Mouse (Mus musculus): ENCODE measurements around the gene Myadml2.
"Not testable (repeated sequence)": the region's sequence is repeated elsewhere in the genome, so short reads cannot be mapped to it uniquely, and the experiment has no call there.

Myadml2 gene

GRCm38 (mm10) chr11:120648001-120648476, at the start of gene Myadml2:
TSS of gene Myadml2 (minus strand) at chr11:120648158.
- DNase-seq (ENCODE audit: low spot score in 2 of 2): no peak

DNA sequence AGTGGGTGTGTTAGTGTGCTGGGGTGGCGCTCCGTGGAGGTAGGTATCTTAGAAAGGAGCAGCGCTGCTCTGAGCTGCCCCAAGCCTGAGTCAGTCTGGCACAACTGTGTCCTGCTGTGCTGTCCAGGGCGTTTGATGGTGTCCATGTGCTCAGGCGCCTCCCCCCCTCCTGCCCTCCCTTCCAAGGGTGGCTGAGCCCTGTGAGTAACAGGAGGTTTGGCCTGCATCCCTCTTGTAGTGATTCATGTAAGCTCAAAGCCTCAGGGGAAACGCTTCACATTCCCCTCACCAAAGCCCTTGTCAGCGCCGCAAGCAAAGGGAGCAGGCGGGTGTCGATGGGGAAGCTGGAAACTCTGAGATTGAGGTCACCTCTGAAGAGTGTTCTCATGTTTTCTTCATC, 49.8 kb upstream of the Myadml2 start:
- DNase-seq (ENCODE audit: low spot score in 2 of 2): no peak

GRCm38 (mm10) chr11:120696568-120696967, 48.6 kb upstream of the Myadml2 start:
- DNase-seq (ENCODE audit: low spot score in 2 of 2): no peak

DNA sequence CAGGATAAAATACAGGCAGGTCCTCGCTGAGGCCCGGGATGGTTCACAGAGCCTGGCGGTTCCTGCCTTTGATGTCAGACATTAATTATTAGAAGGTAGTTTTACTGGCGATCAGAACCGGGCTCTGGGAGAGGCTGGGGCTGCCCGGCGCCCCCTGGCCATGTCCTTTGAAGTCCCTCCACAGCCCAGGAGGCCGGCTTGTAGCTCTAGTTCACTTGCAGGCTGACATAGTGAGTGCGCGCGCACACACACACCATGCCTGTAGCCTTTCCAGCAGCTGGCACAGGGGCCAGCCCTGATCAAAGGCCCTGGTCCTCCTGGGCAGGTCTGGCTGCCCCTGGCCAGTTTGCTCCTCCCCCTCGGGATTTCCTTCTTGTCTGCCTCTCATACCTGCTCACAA, 47.7 kb upstream of the Myadml2 start:
- no peak for DNase-seq (ENCODE audit: low spot score in 2 of 2)

DNA sequence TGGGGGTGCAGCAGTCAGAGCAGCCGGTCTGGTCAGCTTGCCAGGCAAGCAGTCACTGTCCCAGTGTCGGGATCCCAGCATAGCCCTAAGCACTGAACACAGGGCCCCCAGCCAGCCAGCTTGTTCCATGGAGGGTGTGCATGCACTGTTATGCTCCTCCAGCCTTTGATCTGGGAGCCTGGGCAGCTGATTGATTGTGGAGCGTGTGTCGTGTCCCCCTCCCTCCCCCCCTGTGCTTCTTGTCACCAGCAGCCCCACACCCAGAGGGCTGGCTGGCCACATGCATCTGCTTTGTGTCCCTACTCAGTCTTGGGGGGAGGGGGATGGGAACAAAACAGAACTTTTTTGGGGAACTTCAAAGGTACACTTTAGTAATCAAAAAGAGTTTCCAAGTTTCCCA, 47.2 kb upstream of the Myadml2 start:
- DNase-seq (ENCODE audit: low spot score in 2 of 2): no peak

GRCm38 (mm10) chr11:120693461-120693860, 45.5 kb upstream of the Myadml2 start:
- no peak for DNase-seq (ENCODE audit: low spot score in 2 of 2)

DNA sequence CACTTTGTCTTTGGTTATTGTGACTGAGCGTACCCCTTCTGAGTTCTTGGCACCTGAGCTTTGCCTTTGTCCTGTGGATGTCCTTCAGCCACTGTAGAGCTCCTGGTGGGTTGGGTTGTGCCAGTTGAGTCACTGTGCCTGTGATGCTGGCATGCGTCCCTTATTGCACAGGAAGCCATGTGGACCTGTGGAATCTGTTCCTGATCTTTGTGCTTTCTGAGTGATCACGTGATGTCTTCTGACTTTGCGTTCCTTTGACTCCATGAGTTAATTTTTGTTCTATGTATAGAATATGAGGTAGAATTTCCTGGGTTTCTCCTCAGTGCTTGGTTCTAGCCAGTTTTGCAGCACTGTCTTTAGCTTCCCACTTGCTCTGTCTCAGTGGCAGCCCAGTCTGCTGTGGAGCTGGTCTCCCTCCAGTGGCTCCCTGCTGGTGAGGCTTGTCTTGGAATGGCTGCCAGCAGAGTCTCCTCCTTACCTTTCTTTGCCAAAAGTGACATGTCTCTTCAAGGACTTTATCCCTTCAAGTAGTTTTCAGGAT, 44.6 kb upstream of the Myadml2 start:
- no peak for DNase-seq (ENCODE audit: low spot score in 2 of 2)

DNA sequence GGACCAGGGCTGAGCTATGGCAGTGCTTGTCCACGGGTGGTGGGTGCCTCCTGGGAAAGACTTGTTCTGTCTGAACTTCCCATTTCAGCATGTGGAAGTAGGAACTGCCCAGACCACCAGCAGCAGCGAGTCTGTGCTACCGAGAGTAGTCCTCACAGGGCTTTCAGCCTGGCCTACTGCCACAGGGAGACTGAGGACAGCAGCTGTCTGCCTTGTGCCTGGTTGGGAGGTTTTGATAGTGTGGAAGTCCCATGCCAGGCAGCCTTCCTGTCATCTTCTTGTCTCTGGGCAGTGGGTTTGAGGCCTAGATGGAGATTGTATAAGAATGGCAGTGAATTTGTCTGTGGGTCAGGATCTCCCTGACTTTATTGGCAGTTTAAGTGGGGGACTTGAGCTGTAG, 41.4 kb upstream of the Myadml2 start:
- DNase-seq (ENCODE audit: low spot score in 2 of 2): no peak

DNA sequence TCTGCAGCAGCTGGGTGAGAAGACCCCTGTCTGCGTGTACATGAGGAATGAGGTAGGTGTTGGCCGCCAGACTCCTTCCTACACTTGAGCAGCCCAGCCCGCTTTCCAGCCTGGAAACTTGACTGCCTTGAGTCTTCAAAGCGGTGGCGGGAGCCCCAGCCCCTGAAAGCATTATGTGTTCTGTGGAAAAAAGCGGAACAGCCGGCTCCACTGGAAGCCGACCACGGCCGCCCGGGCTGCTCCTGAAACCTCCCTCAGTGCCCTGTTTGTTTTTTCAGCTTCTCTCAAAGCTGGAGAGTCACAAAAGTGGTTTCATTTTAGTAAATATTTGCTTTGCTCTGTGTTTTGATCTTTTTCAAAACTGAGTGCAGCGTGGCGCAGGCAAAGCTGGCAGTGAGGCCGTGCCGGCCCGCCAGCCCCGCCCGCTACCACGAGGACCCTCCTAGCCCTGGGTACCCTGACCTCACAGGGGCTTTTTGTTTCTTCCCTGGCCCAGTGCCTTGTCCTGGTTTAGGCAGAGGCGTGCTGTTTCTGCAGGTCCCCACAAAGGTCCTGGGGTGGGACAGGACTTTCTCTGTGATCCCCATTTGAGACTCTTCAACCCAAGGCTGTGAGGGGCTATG, 38.8 kb upstream of the Myadml2 start:
- no peak for DNase-seq (ENCODE audit: low spot score in 2 of 2)

- no peak for DNase-seq (ENCODE audit: low spot score in 2 of 2)
Observed at GRCm38 (mm10) chr11:120684660-120685059, 36.7 kb upstream of the Myadml2 start.

DNA sequence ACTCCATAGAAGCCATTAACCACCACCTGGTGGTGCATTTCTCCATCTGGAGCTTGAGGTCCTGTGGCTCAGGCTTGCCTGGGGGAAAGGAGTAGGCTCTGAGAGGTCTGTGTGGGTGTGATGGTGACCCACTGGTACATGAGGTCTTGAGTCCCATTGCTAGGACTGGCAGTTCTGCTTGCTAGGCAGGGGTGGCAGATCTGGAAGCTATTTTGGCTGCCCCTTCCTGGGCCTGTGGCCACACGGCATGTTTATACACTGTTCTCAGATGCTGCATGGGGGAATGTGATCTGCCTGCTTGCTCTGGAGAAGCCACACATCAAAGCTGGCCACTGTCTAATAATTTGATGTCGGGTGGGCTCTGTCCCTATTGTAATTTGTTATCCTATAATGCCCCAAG, 36.1 kb upstream of the Myadml2 start:
- no peak for DNase-seq (ENCODE audit: low spot score in 2 of 2)

DNA sequence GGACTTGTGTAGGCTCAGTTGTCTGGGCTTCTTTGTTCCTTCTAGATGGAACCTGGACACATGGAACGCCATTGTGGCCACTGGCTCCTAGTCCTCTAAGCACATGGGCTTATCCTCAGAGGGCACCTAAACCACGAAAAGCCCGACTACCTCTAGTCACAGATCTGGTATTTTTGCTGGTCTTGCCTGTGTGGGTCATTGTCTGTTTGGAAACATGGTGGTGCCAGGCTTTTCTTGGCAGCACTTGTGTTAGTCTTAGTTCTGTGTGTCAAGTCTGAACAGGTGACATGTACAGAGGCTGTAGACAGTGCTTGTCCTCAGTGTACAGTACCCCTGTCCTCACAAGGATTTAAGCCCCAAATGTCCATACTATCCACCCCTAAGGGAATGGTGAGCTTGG, 35.6 kb upstream of the Myadml2 start:
- DNase-seq (ENCODE audit: low spot score in 2 of 2): no peak

GRCm38 (mm10) chr11:120682683-120683082, 34.7 kb upstream of the Myadml2 start:
- DNase-seq (ENCODE audit: low spot score in 2 of 2): no peak

- DNase-seq (ENCODE audit: low spot score in 2 of 2): no peak
Observed at GRCm38 (mm10) chr11:120679909-120680308, 32.0 kb upstream of the Myadml2 start.

GRCm38 (mm10) chr11:120676951-120677350, 29.0 kb upstream of the Myadml2 start:
- no peak for DNase-seq (ENCODE audit: low spot score in 2 of 2)

GRCm38 (mm10) chr11:120675875-120676274, 27.9 kb upstream of the Myadml2 start:
- DNase-seq (ENCODE audit: low spot score in 2 of 2): not testable (repeated sequence)

- no peak for DNase-seq (ENCODE audit: low spot score in 2 of 2)
Observed at GRCm38 (mm10) chr11:120673594-120674122, 25.7 kb upstream of the Myadml2 start.

DNA sequence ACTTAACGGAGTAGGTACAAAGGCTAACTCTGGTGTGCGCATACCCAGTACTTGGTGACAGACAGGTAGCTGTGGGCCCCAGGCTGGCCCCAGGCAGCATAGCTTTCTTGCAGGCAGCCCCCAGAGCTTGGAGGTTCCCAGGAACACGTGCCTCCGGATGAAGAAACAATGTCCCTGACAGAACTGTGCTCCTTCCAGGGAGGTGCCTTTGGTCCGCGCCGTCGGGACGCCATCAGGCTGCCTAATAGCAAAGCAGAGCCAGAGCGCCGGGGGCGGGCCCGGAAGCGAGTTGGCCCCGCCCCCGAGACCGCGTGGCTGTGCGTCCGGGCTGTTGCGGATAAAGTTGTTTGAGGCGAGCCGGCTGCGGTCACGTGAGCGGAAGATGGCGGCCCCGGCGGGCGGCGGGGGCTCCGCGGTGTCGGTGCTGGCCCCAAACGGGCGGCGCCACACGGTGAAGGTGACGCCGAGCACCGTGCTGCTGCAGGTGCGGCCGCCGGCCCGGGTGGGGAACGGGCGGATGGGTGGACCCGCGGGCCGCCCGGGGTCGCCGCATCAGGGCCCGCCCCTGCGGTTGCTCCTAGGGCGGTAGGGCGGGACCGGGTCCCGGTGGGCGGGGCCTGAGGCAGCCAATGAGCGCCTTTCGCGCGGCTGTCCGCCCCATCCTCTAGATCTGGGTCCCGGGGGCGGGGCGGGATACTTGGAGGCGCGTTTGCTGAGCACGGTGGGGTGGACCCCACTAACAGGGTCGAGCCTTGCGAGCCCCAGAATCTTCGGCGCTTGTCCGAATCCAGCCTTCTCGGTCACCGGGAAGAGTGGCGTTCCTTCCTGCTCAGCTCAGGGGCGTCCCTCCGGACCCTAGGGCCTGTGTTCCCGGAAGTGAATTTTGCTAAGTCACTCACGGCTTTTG, 25.0 kb upstream of the Myadml2 start, which contains the start of gene Aspscr1:
Aspscr1 (plus strand) TSS at position 287 of the 907 bp plus-strand sequence.
- DNase-seq (ENCODE audit: low spot score in 2 of 2): peak; percentile 85 to 86

DNA sequence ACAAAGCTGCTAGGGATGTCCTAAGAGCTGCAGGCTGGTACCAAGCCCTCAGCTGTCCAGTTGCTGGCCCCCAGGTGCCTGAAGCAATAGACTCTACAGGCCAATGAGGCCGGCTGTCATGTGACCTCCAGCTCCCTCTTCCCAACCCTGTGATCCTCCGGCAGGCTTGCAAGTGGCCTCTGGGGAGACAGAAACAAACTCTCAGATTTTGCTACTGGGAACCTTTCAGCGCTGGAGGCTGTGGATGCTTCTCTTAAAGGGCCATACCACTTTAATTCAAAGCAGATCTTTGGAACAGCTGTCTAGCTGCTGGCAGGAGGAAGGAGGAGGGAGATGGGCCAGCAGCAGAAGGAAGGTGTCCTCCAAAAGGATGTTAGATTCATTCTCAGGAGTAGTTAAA, 18.7 kb upstream of the Myadml2 start:
- DNase-seq (ENCODE audit: low spot score in 2 of 2): no peak

DNA sequence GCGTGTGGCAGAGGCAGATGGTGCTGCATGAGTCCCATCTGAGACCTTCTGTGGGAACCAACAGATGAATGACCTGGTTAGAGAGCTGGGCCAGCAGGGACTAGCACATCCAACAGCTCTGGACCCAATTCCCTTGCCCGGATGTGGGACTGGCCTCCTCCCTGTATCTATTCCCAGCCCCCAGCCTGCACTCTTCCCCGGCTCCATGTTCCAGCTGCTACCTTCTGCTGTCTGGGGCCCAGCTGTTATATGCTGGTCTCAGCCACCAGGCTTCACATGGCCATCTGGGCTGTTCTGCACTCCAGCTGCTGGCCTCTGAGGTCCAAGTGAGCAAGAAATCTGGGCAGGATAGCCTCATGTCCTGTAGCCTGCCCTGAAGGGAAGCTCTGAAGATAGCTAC, 17.4 kb upstream of the Myadml2 start:
- DNase-seq (ENCODE audit: low spot score in 2 of 2): no peak

- DNase-seq (ENCODE audit: low spot score in 2 of 2): no peak
Observed at GRCm38 (mm10) chr11:120663714-120664113, 15.8 kb upstream of the Myadml2 start.

DNA sequence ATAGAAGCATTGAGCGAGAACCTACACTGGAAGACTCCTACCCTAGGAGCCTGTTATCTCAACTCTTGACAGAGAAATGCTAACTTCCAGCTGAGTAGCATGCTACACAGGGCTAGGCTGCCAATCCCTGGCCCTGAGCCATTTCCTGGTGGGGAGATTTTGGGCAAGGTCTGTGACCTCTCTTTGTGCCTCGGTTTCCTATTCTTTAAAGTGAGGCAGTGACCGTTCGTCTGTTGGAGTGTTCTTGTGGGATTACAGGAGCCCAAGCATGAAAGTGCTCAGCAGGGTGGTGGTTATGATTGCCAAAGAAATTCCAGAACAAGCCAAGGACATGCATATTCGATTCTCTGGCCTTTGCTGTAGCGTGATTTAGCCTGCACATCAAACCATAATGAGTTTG, 14.8 kb upstream of the Myadml2 start:
- DNase-seq (ENCODE audit: low spot score in 2 of 2): no peak

Measured in frontal cortex, postnatal 25 days (tissue).